Mouse (Mus musculus): ENCODE data around the gene Mindy1. TPM values are rescaled to one million over a fixed set of nuclear protein-coding genes. Genes with fewer than 3 reads are reported as not detected.
A peak's percentile ranks its signal among the peaks of the same experiment; 100 is the strongest.

Gene Mindy1
- polyA plus RNA-seq, 1 experiment = 33.3 TPM

DNA sequence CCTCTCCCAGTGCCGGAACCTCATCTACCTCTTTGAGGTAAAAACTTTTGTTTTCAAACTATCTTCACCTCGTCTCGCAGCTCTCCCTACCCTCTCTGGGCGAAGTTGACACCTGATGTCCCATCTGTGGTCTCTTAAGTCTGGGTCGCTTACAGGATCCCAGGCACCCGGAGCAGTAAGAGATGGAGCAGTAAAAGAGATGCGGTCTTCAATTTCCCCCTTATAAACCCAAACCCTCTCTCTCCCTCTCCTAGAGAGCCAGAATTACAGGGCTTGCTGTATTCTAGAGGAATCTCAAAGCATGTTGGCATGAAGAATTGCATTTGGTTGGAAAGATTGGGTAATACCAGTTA is 2.4 kb downstream of the Mindy1 start:
- Histone ChIP-seq H3K27me3 (ENCODE audit: control insufficient read depth, insufficient read depth, insufficient read length) (no peaks in the 10 kb centered on the region), H3ac (ENCODE audit: control insufficient read depth, insufficient read length) (peak overlapping the region; percentile 71), H3K4me2 (ENCODE audit: low read depth) (peak overlapping the region; percentile 94), H3K79me2 (ENCODE audit: control insufficient read depth, insufficient read depth) (peaks cover 25% of the 10 kb centered on the region), H3K4me3 (peak overlapping the region; percentile 84), H3K36me3 (ENCODE audit: control insufficient read depth, insufficient read depth) (no peaks in the 10 kb centered on the region)
- TF ChIP-seq SRF (IDR thresholded peaks at IDR 0.05; ENCODE audit: control insufficient read depth, insufficient read length, low read depth) (no peak), REST (IDR thresholded peaks at IDR 0.05; ENCODE audit: insufficient read depth, insufficient read length) (no peak), MYOD1 (IDR thresholded peaks at IDR 0.05; ENCODE audit: control insufficient read depth in 1 of 3, insufficient read length in 2 of 3, low read depth in 2 of 3) (no peak), TCF3 (IDR thresholded peaks at IDR 0.05; ENCODE audit: insufficient read length, low read depth) (no peak), TCF12 (IDR thresholded peaks at IDR 0.05; ENCODE audit: insufficient read depth, poor library complexity, severe bottlenecking) (no peak), MAX (IDR thresholded peaks at IDR 0.05; ENCODE audit: low read depth) (no peak), MYOG (IDR thresholded peaks at IDR 0.05; ENCODE audit: control insufficient read depth in 1 of 3, insufficient read depth in 1 of 3, insufficient read length in 2 of 3, low read depth in 2 of 3) (no peak), POLR2AphosphoS2 (IDR thresholded peaks at IDR 0.05; ENCODE audit: insufficient read length, low read depth) (no peak), USF1 (IDR thresholded peaks at IDR 0.05; ENCODE audit: low read depth) (no peak), E2F4 (IDR thresholded peaks at IDR 0.05; ENCODE audit: insufficient read depth) (no peak), POLR2A (IDR thresholded peaks at IDR 0.05; ENCODE audit: insufficient read length, low read depth) (no peak), CEBPB (IDR thresholded peaks at IDR 0.05; ENCODE audit: insufficient read depth, poor library complexity, severe bottlenecking) (no peak)

DNA sequence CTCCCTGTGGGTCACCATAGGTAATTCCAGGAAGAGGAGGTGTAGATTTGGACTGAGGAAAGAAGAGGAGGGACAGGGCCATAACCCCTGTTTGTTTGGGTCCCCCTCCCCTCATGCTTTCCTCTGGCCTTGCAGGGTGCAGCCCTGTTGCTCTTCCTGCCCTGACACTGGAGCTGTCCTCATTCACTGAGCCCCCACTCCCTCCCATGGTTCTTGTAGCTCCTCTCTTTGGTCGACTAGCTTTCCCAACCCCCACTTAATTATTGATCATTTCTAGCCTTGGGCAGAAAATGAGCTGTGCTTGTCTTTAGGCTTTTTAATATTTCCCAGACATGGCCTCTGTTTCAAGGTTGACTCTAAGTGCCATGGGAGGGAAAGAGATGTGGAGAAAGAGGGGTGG is 2.9 kb downstream of the Mindy1 start:
- TF ChIP-seq CEBPB (IDR thresholded peaks at IDR 0.05; ENCODE audit: insufficient read depth, poor library complexity, severe bottlenecking) (no peak), SRF (IDR thresholded peaks at IDR 0.05; ENCODE audit: control insufficient read depth, insufficient read length, low read depth) (no peak), MAX (IDR thresholded peaks at IDR 0.05; ENCODE audit: low read depth) (no peak), MYOG (IDR thresholded peaks at IDR 0.05; ENCODE audit: control insufficient read depth in 1 of 3, insufficient read depth in 1 of 3, insufficient read length in 2 of 3, low read depth in 2 of 3) (no peak), POLR2AphosphoS2 (IDR thresholded peaks at IDR 0.05; ENCODE audit: insufficient read length, low read depth) (no peak), MYOD1 (IDR thresholded peaks at IDR 0.05; ENCODE audit: control insufficient read depth in 1 of 3, insufficient read length in 2 of 3, low read depth in 2 of 3) (no peak), POLR2A (IDR thresholded peaks at IDR 0.05; ENCODE audit: insufficient read length, low read depth) (no peak), TCF3 (IDR thresholded peaks at IDR 0.05; ENCODE audit: insufficient read length, low read depth) (no peak), REST (IDR thresholded peaks at IDR 0.05; ENCODE audit: insufficient read depth, insufficient read length) (no peak), USF1 (IDR thresholded peaks at IDR 0.05; ENCODE audit: low read depth) (no peak), E2F4 (IDR thresholded peaks at IDR 0.05; ENCODE audit: insufficient read depth) (no peak), TCF12 (IDR thresholded peaks at IDR 0.05; ENCODE audit: insufficient read depth, poor library complexity, severe bottlenecking) (no peak)
- Histone ChIP-seq H3ac (ENCODE audit: control insufficient read depth, insufficient read length) (peak overlapping the region; percentile 71), H3K4me2 (ENCODE audit: low read depth) (peak overlapping the region; percentile 94), H3K27me3 (ENCODE audit: control insufficient read depth, insufficient read depth, insufficient read length) (no peaks in the 10 kb centered on the region), H3K36me3 (ENCODE audit: control insufficient read depth, insufficient read depth) (no peaks in the 10 kb centered on the region), H3K79me2 (ENCODE audit: control insufficient read depth, insufficient read depth) (peaks cover 20% of the 10 kb centered on the region), H3K4me3 (peak overlapping the region; percentile 84)

DNA sequence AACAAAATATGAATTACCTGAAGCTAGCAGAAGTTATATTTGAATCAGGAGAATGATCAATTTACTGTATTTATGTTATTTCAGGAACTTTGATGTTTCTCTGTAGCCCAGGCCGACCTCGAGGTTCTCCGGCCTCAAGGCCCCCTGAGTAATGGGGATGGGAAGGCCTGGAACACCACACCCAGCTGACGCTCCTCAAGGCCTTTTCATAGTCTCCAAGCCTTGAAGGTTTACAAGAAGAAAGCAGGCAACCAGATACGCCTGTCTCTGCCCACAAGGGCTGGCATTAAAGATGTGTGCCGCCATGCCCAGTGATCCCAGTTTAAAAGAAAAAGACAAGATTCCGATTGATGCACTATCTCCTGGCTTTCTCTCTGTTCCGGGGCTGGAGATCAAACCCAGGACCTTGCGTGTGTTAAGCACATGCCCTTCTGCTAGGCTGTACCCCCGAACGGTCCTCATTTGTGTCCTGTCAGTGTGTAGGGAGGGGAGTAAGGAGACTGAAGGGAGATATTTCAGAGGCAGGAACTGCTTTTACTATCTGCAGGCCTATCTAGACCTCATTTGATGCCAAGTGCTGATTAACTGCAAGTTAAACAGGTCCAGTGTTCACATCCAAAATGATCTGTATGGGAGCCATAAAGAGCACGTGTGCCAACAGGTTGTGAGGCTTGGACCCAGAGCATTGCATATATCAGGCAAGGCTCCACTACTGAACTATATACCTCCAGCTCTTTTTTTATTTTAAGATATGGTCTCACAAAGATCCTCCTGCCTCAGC is 3.5 kb downstream of the Mindy1 start:
- Histone ChIP-seq H3K4me3 (peak overlapping the region; percentile 84), H3K27me3 (ENCODE audit: control insufficient read depth, insufficient read depth, insufficient read length) (no peaks in the 10 kb centered on the region), H3K4me2 (ENCODE audit: low read depth) (peak overlapping the region; percentile 94), H3ac (ENCODE audit: control insufficient read depth, insufficient read length) (no peak overlapping the region), H3K36me3 (ENCODE audit: control insufficient read depth, insufficient read depth) (no peaks in the 10 kb centered on the region), H3K79me2 (ENCODE audit: control insufficient read depth, insufficient read depth) (peaks cover 14% of the 10 kb centered on the region)
- no peak for TF ChIP-seq MAX (IDR thresholded peaks at IDR 0.05; ENCODE audit: low read depth)
- TF ChIP-seq REST (IDR thresholded peaks at IDR 0.05; ENCODE audit: insufficient read depth, insufficient read length) = no peak
- TF ChIP-seq TCF12 (IDR thresholded peaks at IDR 0.05; ENCODE audit: insufficient read depth, poor library complexity, severe bottlenecking) = no peak
- no peak for TF ChIP-seq POLR2A (IDR thresholded peaks at IDR 0.05; ENCODE audit: insufficient read length, low read depth)
- no peak for TF ChIP-seq MYOG (IDR thresholded peaks at IDR 0.05; ENCODE audit: control insufficient read depth in 1 of 3, insufficient read depth in 1 of 3, insufficient read length in 2 of 3, low read depth in 2 of 3)
- TF ChIP-seq USF1 (IDR thresholded peaks at IDR 0.05; ENCODE audit: low read depth) = no peak
- no peak for TF ChIP-seq TCF3 (IDR thresholded peaks at IDR 0.05; ENCODE audit: insufficient read length, low read depth)
- no peak for TF ChIP-seq POLR2AphosphoS2 (IDR thresholded peaks at IDR 0.05; ENCODE audit: insufficient read length, low read depth)
- TF ChIP-seq E2F4 (IDR thresholded peaks at IDR 0.05; ENCODE audit: insufficient read depth) = no peak
- TF ChIP-seq CEBPB (IDR thresholded peaks at IDR 0.05; ENCODE audit: insufficient read depth, poor library complexity, severe bottlenecking) = no peak

DNA sequence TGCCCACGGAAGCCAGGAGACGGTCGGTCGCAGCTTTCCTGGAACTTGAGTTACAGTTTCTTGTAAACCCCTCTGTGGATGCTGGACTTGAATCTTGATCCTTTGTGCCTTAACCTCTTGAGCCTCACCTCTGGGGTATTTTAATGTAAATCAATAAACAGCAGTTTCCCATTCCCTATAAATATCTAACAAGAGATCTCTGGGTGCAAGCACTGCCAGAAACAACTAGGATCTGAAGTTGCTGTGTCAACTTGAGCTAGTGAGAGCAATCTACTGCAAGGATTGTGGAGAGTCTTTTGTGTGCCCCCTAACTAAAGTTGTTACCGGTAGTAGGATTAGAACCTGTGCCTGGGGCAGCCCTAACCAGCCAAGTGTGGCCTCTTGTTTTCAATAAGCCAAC is 4.2 kb downstream of the Mindy1 start:
- H3ac ChIP-seq (ENCODE audit: control insufficient read depth, insufficient read length) = no peak overlapping the region
- no peak overlapping the region for H3K4me3 ChIP-seq
- no peak overlapping the region for H3K4me2 ChIP-seq (ENCODE audit: low read depth)
- no peaks in the 10 kb centered on the region for H3K36me3 ChIP-seq (ENCODE audit: control insufficient read depth, insufficient read depth)
- H3K27me3 ChIP-seq (ENCODE audit: control insufficient read depth, insufficient read depth, insufficient read length) = no peaks in the 10 kb centered on the region
- TF ChIP-seq SRF (IDR thresholded peaks at IDR 0.05; ENCODE audit: control insufficient read depth, insufficient read length, low read depth) (no peak), E2F4 (IDR thresholded peaks at IDR 0.05; ENCODE audit: insufficient read depth) (no peak), CEBPB (IDR thresholded peaks at IDR 0.05; ENCODE audit: insufficient read depth, poor library complexity, severe bottlenecking) (no peak), MAX (IDR thresholded peaks at IDR 0.05; ENCODE audit: low read depth) (no peak), TCF12 (IDR thresholded peaks at IDR 0.05; ENCODE audit: insufficient read depth, poor library complexity, severe bottlenecking) (no peak), MYOD1 (IDR thresholded peaks at IDR 0.05; ENCODE audit: control insufficient read depth in 1 of 3, insufficient read length in 2 of 3, low read depth in 2 of 3) (no peak), MYOG (IDR thresholded peaks at IDR 0.05; ENCODE audit: control insufficient read depth in 1 of 3, insufficient read depth in 1 of 3, insufficient read length in 2 of 3, low read depth in 2 of 3) (no peak), POLR2AphosphoS2 (IDR thresholded peaks at IDR 0.05; ENCODE audit: insufficient read length, low read depth) (no peak), REST (IDR thresholded peaks at IDR 0.05; ENCODE audit: insufficient read depth, insufficient read length) (no peak), TCF3 (IDR thresholded peaks at IDR 0.05; ENCODE audit: insufficient read length, low read depth) (no peak), USF1 (IDR thresholded peaks at IDR 0.05; ENCODE audit: low read depth) (no peak), POLR2A (IDR thresholded peaks at IDR 0.05; ENCODE audit: insufficient read length, low read depth) (no peak)
- H3K79me2 ChIP-seq (ENCODE audit: control insufficient read depth, insufficient read depth) = peaks cover 14% of the 10 kb centered on the region
